Mouse (Mus musculus) liver, embryonic 14.5 days (tissue): ENCODE measurements around the gene Rtkn2. TPM values are rescaled to one million over a fixed set of nuclear protein-coding genes. Genes with fewer than 3 reads are reported as not detected.

Experiments used
- ATAC-seq: fragments of 200-750 bp; cut with Nextera tagmentation; 2 replicates; pipeline ENCODE4 v1.8.0; 2017; ENCODE audit warnings: moderate number of reproducible peaks, mild to moderate bottlenecking, moderate library complexity; ENCODE audit not compliant: insufficient read depth
- DNase-seq, 3 experiments: peaks; one replicate each; pipeline ENCODE4 v3.0.0-alpha.2; 2012 to 2013; ENCODE audit warnings: low read depth in 3 of 3, low spot score in 3 of 3
- H3K27ac ChIP-seq: fragments of 300-500 bp; sonication (generic); 2 replicates; pipeline ENCODE4 v1.5.1; 2014; ENCODE audit warnings: moderate library complexity, mild to moderate bottlenecking, control low read depth, inconsistent platforms
- H3K27me3 ChIP-seq: fragments of 300-500 bp; sonication (generic); 2 replicates; pipeline ENCODE4 v1.6.1; 2014; ENCODE audit warnings: mild to moderate bottlenecking, low read length, moderate library complexity; ENCODE audit not compliant: control insufficient read depth, insufficient read depth
- H3K36me3 ChIP-seq: fragments of 300-500 bp; sonication (generic); replicated peaks from 2 replicates; pipeline ENCODE4 v1.6.1; 2014; ENCODE audit warnings: low read depth; ENCODE audit not compliant: control insufficient read depth, insufficient read depth
- H3K4me1 ChIP-seq, 2 experiments: fragments of 200-500 bp in 1 of 2; fragments of 300-500 bp in 1 of 2; sonication (generic) in 1 of 2; replicated peaks; 2 replicates each; pipeline ENCODE4 v1.6.1; 2012 to 2014; ENCODE audit warnings: antibody characterized with exemption in 1 of 2, inconsistent platforms in 1 of 2, low read length in 1 of 2; ENCODE audit not compliant: control insufficient read depth in 2 of 2, insufficient read depth in 2 of 2
- H3K4me2 ChIP-seq: fragments of 300-500 bp; sonication (generic); 2 replicates; pipeline ENCODE4 v1.6.1; 2014; ENCODE audit warnings: low read depth, mild to moderate bottlenecking, control low read depth, moderate library complexity
- H3K4me3 ChIP-seq, 2 experiments: fragments of 200-500 bp in 1 of 2; fragments of 300-500 bp in 1 of 2; sonication (generic) in 1 of 2; 2 replicates each; pipeline ENCODE4 v1.5.1; 2012 to 2014; ENCODE audit warnings: low read depth in 2 of 2, low read length in 2 of 2, mild to moderate bottlenecking in 2 of 2, control low read depth in 1 of 2, inconsistent platforms in 1 of 2, moderate library complexity in 1 of 2; ENCODE audit not compliant: insufficient read depth in 1 of 2
- H3K9ac ChIP-seq: fragments of 300-500 bp; sonication (generic); replicated peaks from 2 replicates; pipeline ENCODE4 v1.6.1; 2014; ENCODE audit warnings: mild to moderate bottlenecking, control low read depth, moderate library complexity
- H3K9me3 ChIP-seq: fragments of 300-500 bp; sonication (generic); 2 replicates; pipeline ENCODE4 v1.6.1; 2016; ENCODE audit warnings: low read length, mixed read lengths; ENCODE audit not compliant: control insufficient read depth
- CTCF ChIP-seq: IDR thresholded peaks from 2 replicates; pipeline ENCODE4 v1.5.1; 2016; ENCODE audit warnings: antibody characterized with exemption, low read depth, control low read depth
- EP300 ChIP-seq: IDR thresholded peaks from 2 replicates; pipeline ENCODE4 v1.6.1; 2016; ENCODE audit warnings: antibody characterized with exemption, low read depth
- WGBS: fragments of 180-500 bp; shearing (Covaris S2); extraction: QIAGEN DNeasy Blood & Tissue Kit; methylation state at CpG from one replicate; pipeline ENCODE4 v1.1.7; 2014; ENCODE audit not compliant: insufficient replicate concordance; 5-methylcytosine and 5-hydroxymethylcytosine counted together
- polyA plus RNA-seq, 2 experiments: library from polyadenylated mRNA; depleted of rRNA in 1 of 2; stranded (reverse) in 1 of 2; unstranded in 1 of 2; fragments of >200 nt; fragmentation: Nextera tagmentation in 1 of 2; extraction: Ambion mirVana in 1 of 2; gene quantifications; 2 replicates each; pipeline versions ENCODE4 v1.2.1 to v1.2.3; 2012 to 2014

Rtkn2 gene
- polyA plus RNA-seq, 2 experiments, result 0.37 to 0.93 TPM

GRCm38 (mm10) chr10:68061249-68061615 is 81.9 kb downstream of the Rtkn2 start:
- H3K36me3 ChIP-seq, result no peaks in the 10 kb centered on the region
- no peak overlapping the region for H3K4me2 ChIP-seq
- ATAC-seq, result no peak
- H3K4me1 ChIP-seq, result no peaks in the 10 kb centered on the region
- TF ChIP-seq CTCF, result no peak
- TF ChIP-seq EP300, result no peak
- no peak overlapping the region for H3K9ac ChIP-seq
- no peaks in the 10 kb centered on the region for H3K27me3 ChIP-seq
- WGBS, result 68% methylated on average over 8 of the region's 8 CpGs
- no peak overlapping the region for H3K27ac ChIP-seq
- H3K4me3 ChIP-seq, result no peak overlapping the region
- no peaks in the 10 kb centered on the region for H3K9me3 ChIP-seq
- no peak for DNase-seq

GRCm38 (mm10) chr10:68063806-68064545 is 84.6 kb downstream of the Rtkn2 start:
- Histone ChIP-seq H3K4me3 (no peak overlapping the region), H3K4me1 (no peaks in the 10 kb centered on the region), H3K36me3 (no peaks in the 10 kb centered on the region), H3K27ac (no peak overlapping the region), H3K9ac (no peak overlapping the region), H3K9me3 (no peaks in the 10 kb centered on the region), H3K4me2 (no peak overlapping the region), H3K27me3 (no peaks in the 10 kb centered on the region)
- 51% methylated on average over 8 of the region's 8 CpGs for WGBS
- ATAC-seq, result no peak
- no peak for DNase-seq
- TF ChIP-seq EP300 (no peak), CTCF (no peak)

- no peaks in the 10 kb centered on the region for H3K9me3 ChIP-seq
- H3K4me3 ChIP-seq, result no peak overlapping the region
- no peak overlapping the region for H3K4me2 ChIP-seq
- 78% methylated on average over 10 of the region's 10 CpGs for WGBS
- H3K4me1 ChIP-seq, result no peaks in the 10 kb centered on the region
- TF ChIP-seq CTCF (no peak), EP300 (no peak)
- H3K36me3 ChIP-seq, result no peaks in the 10 kb centered on the region
- DNase-seq, result no peak
- H3K27me3 ChIP-seq, result no peaks in the 10 kb centered on the region
- no peak for ATAC-seq
- no peak overlapping the region for H3K27ac ChIP-seq
- H3K9ac ChIP-seq, result no peak overlapping the region
These were observed 85.2 kb downstream of the Rtkn2 start for GRCm38 (mm10) chr10:68064571-68064970.

GRCm38 (mm10) chr10:68066173-68066572 is 86.8 kb downstream of the Rtkn2 start:
- Histone ChIP-seq H3K4me3 (no peak overlapping the region), H3K27me3 (no peaks in the 10 kb centered on the region), H3K36me3 (no peaks in the 10 kb centered on the region), H3K9ac (no peak overlapping the region), H3K4me1 (no peaks in the 10 kb centered on the region), H3K9me3 (no peaks in the 10 kb centered on the region), H3K27ac (no peak overlapping the region), H3K4me2 (no peak overlapping the region)
- no peak for TF ChIP-seq CTCF
- no peak for TF ChIP-seq EP300
- ATAC-seq, result no peak
- DNase-seq, result no peak
- WGBS, result 60% methylated on average over 5 of the region's 5 CpGs

GRCm38 (mm10) chr10:68067961-68068360 is 88.6 kb downstream of the Rtkn2 start:
- no peak overlapping the region for H3K4me3 ChIP-seq
- no peak overlapping the region for H3K9ac ChIP-seq
- H3K4me2 ChIP-seq, result no peak overlapping the region
- ATAC-seq (no peak), DNase-seq (no peak)
- WGBS, result 58% methylated on average over 5 of the region's 5 CpGs
- H3K27ac ChIP-seq, result no peak overlapping the region
- no peaks in the 10 kb centered on the region for H3K9me3 ChIP-seq
- no peaks in the 10 kb centered on the region for H3K36me3 ChIP-seq
- no peak for TF ChIP-seq CTCF
- TF ChIP-seq EP300, result no peak
- H3K4me1 ChIP-seq, result no peaks in the 10 kb centered on the region
- no peaks in the 10 kb centered on the region for H3K27me3 ChIP-seq
